Mouse (Mus musculus): ENCODE data around the gene Arel1.

- no peak for TF ChIP-seq CTCF (IDR thresholded peaks at IDR 0.05; ENCODE audit: control insufficient read depth, insufficient read depth, low read length)
- no peak for TF ChIP-seq POLR2A (IDR thresholded peaks at IDR 0.05; ENCODE audit: borderline replicate concordance, control insufficient read depth, low read depth, low read length)
Observed at GRCm38 (mm10) chr12:84907024-84907626, 63.6 kb downstream of the Arel1 start.

Measured in bone marrow, adult 2 months (tissue).